Comparison of ENCODE assay signal across 8 mouse cellular contexts in genomic region chr8:69919010-69919409, GRCm38 (mm10). TPM values are rescaled to one million over a fixed set of nuclear protein-coding genes. Genes with fewer than 3 reads are reported as not detected.
DNase-seq lines count a peak whose midpoint lies in the region; ATAC-seq and TF ChIP-seq lines count a peak whose summit lies in the region.

No protein-coding gene starts in this region.

- H3K27ac ChIP-seq in embryonic facial prominence, embryonic 14.5 days (replicated peaks; ENCODE audit: low read depth, low read length) = no peak overlapping the region
- H3K27ac ChIP-seq in heart, embryonic 11.5 days (ENCODE audit: low read depth, low read length) = peak overlapping the region; percentile 66; the same call in 1 of the 2 replicates
- peak overlapping the region; percentile 47; the same call in 1 of the 2 replicates for H3K27ac ChIP-seq in kidney, embryonic 14.5 days (ENCODE audit: low read depth, low read length)
- peak overlapping the region; percentile 51 for H3K27ac ChIP-seq in limb, embryonic 15.5 days
- H3K27ac ChIP-seq in midbrain, postnatal 0 days (ENCODE audit: low read depth, low read length) = 0 out of 2 replicates have a peak overlapping the region, but pooled peaks have one; percentile 18

- ATAC-seq in embryonic facial prominence, embryonic 14.5 days (ENCODE audit: low read depth) = peak; percentile 49
- peak; percentile 27; the same call in 1 of the 2 replicates for ATAC-seq in heart, embryonic 11.5 days (replicated peaks; ENCODE audit: insufficient number of reproducible peaks, low FRiP score, low TSS enrichment)
- ATAC-seq in kidney, embryonic 14.5 days (ENCODE audit: low FRiP score, low TSS enrichment) = peak; percentile 71
- no peak for ATAC-seq in limb, embryonic 15.5 days (ENCODE audit: insufficient number of reproducible peaks, low FRiP score, low TSS enrichment, low read depth)
- peak; percentile 44 for ATAC-seq in midbrain, postnatal 0 days (ENCODE audit: low FRiP score)

- H3K4me1 ChIP-seq in embryonic facial prominence, embryonic 14.5 days (ENCODE audit: control insufficient read depth, insufficient read depth, low read length) = peaks cover 13% of the 10 kb centered on the region
- H3K4me1 ChIP-seq in heart, embryonic 11.5 days (ENCODE audit: control insufficient read depth, insufficient read depth, low read length) = peaks cover 49% of the 10 kb centered on the region
- peaks cover 12% of the 10 kb centered on the region; the same call in 1 of the 2 replicates for H3K4me1 ChIP-seq in kidney, embryonic 14.5 days (ENCODE audit: control insufficient read depth, insufficient read depth, low read length)
- H3K4me1 ChIP-seq in limb, embryonic 15.5 days = peaks cover 23% of the 10 kb centered on the region
- peaks cover 8% of the 10 kb centered on the region; the same call in 1 of the 2 replicates for H3K4me1 ChIP-seq in midbrain, postnatal 0 days (ENCODE audit: insufficient read depth, low read length)

- H3K36me3 ChIP-seq in embryonic facial prominence, embryonic 14.5 days (ENCODE audit: control insufficient read depth, insufficient read depth, low read length) = peaks cover 38% of the 10 kb centered on the region
- H3K36me3 ChIP-seq in heart, embryonic 11.5 days (ENCODE audit: control insufficient read depth, insufficient read depth, low read length) = peaks cover 11% of the 10 kb centered on the region
- H3K36me3 ChIP-seq in kidney, embryonic 14.5 days (ENCODE audit: control insufficient read depth, insufficient read depth, low read length) = peaks cover 45% of the 10 kb centered on the region
- peaks cover 40% of the 10 kb centered on the region for H3K36me3 ChIP-seq in limb, embryonic 15.5 days
- H3K36me3 ChIP-seq in midbrain, postnatal 0 days (ENCODE audit: insufficient read depth, low read length) = peaks cover 11% of the 10 kb centered on the region; the same call in 1 of the 2 replicates

- no peak overlapping the region for H3K4me3 ChIP-seq in embryonic facial prominence, embryonic 14.5 days (ENCODE audit: low read depth, low read length)
- no peak overlapping the region for H3K4me3 ChIP-seq in heart, embryonic 11.5 days (ENCODE audit: low read depth, low read length)
- no peak overlapping the region for H3K4me3 ChIP-seq in kidney, embryonic 14.5 days (ENCODE audit: low read length)
- H3K4me3 ChIP-seq in limb, embryonic 15.5 days = no peak overlapping the region
- H3K4me3 ChIP-seq in midbrain, postnatal 0 days (ENCODE audit: low read depth, low read length) = no peak overlapping the region

- no peak overlapping the region for H3K4me2 ChIP-seq in embryonic facial prominence, embryonic 14.5 days (ENCODE audit: low read depth, low read length)
- H3K4me2 ChIP-seq in heart, embryonic 11.5 days = no peak overlapping the region
- H3K4me2 ChIP-seq in kidney, embryonic 14.5 days (replicated peaks; ENCODE audit: low read depth, low read length) = no peak overlapping the region
- H3K4me2 ChIP-seq in limb, embryonic 15.5 days = no peak overlapping the region
- H3K4me2 ChIP-seq in midbrain, postnatal 0 days (ENCODE audit: low read depth, low read length, poor library complexity, severe bottlenecking) = no peak overlapping the region

- peak; percentile 96 for TF ChIP-seq CTCF in midbrain, postnatal 0 days (IDR thresholded peaks at IDR 0.05)

- no peak overlapping the region for H3K9ac ChIP-seq in embryonic facial prominence, embryonic 14.5 days (ENCODE audit: low read depth, low read length)
- no peak overlapping the region for H3K9ac ChIP-seq in heart, embryonic 11.5 days (ENCODE audit: low read depth, low read length)
- H3K9ac ChIP-seq in kidney, embryonic 14.5 days (ENCODE audit: low read depth, low read length) = no peak overlapping the region
- no peak overlapping the region for H3K9ac ChIP-seq in limb, embryonic 15.5 days
- H3K9ac ChIP-seq in midbrain, postnatal 0 days (replicated peaks; ENCODE audit: low read length, poor library complexity, severe bottlenecking) = no peak overlapping the region

- H3K9me3 ChIP-seq in embryonic facial prominence, embryonic 14.5 days (ENCODE audit: control insufficient read depth, low read length) = no peaks in the 10 kb centered on the region
- H3K9me3 ChIP-seq in heart, embryonic 11.5 days (replicated peaks; ENCODE audit: control insufficient read depth, low read length) = no peaks in the 10 kb centered on the region
- H3K9me3 ChIP-seq in kidney, embryonic 14.5 days (ENCODE audit: control insufficient read depth, low read length) = no peaks in the 10 kb centered on the region
- no peaks in the 10 kb centered on the region for H3K9me3 ChIP-seq in limb, embryonic 15.5 days
- H3K9me3 ChIP-seq in midbrain, postnatal 0 days (ENCODE audit: low read length) = no peaks in the 10 kb centered on the region

- WGBS in embryonic facial prominence, embryonic 14.5 days = 68% methylated on average over 1 of the region's 1 CpGs
- 75% methylated on average over 1 of the region's 1 CpGs for WGBS in heart, embryonic 11.5 days (ENCODE audit: insufficient replicate concordance)
- WGBS in kidney, embryonic 14.5 days = 64% methylated on average over 1 of the region's 1 CpGs
- WGBS in limb, embryonic 15.5 days = 55% methylated on average over 1 of the region's 1 CpGs
- WGBS in midbrain, postnatal 0 days = 58% methylated on average over 1 of the region's 1 CpGs

- no peaks in the 10 kb centered on the region for H3K27me3 ChIP-seq in embryonic facial prominence, embryonic 14.5 days (replicated peaks; ENCODE audit: control insufficient read depth, insufficient read depth, low read length)
- no peaks in the 10 kb centered on the region for H3K27me3 ChIP-seq in heart, embryonic 11.5 days (ENCODE audit: control insufficient read depth, insufficient read depth, low read length)
- H3K27me3 ChIP-seq in kidney, embryonic 14.5 days (ENCODE audit: control insufficient read depth, insufficient read depth, low read length) = no peaks in the 10 kb centered on the region
- H3K27me3 ChIP-seq in limb, embryonic 15.5 days = no peaks in the 10 kb centered on the region
- no peaks in the 10 kb centered on the region for H3K27me3 ChIP-seq in midbrain, postnatal 0 days (ENCODE audit: insufficient read depth, low read length)

- peak; percentile 85 to 86 for DNase-seq in B cell, adult 2 months
- peak; percentile 65 to 79 for DNase-seq in adrenal gland, postnatal 36 days
- peak; percentile 88 for DNase-seq in embryonic facial prominence, embryonic 14.5 days (ENCODE audit: low spot score)
- peak; percentile 89 for DNase-seq in midbrain, postnatal 0 days (ENCODE audit: low spot score)
- DNase-seq in spleen, postnatal 10 days (ENCODE audit: low spot score in 2 of 2) = peak; percentile 72 to 81

RNA-seq across cellular contexts. Expression of gene Yjefn3, which starts 16.5 kb away (rescaled TPM):
- 1 to 10 TPM; 1.9 to 2.7 TPM for total RNA-seq in adrenal gland, postnatal 36 days (2021)
- 3.6 and 3.8 TPM in 2 replicates for polyA plus RNA-seq in embryonic facial prominence, embryonic 14.5 days (2014; fragmentation: Nextera tagmentation; extraction: Ambion mirVana)
- 5.5 and 7.0 TPM in 2 replicates for polyA plus RNA-seq in heart, embryonic 11.5 days (2014; fragmentation: Nextera tagmentation; extraction: Ambion mirVana)
- 1.7 and 3.3 TPM in 2 replicates for polyA plus RNA-seq in kidney, embryonic 14.5 days (2014; fragmentation: Nextera tagmentation; extraction: Ambion mirVana)
- 3.7 and 6.4 TPM in 2 replicates for polyA plus RNA-seq in limb, embryonic 15.5 days (2015; fragmentation: Nextera tagmentation; extraction: Ambion mirVana)
- 7.6 and 8.0 TPM in 2 replicates for total RNA-seq in midbrain, postnatal 0 days (2014; rRNA removed)
- polyA plus RNA-seq in midbrain, postnatal 0 days (2015; fragmentation: Nextera tagmentation; extraction: Ambion mirVana) = 13.4 and 15.4 TPM in 2 replicates

RNA-seq across cellular contexts. Expression of gene Ndufa13, which starts 16.7 kb away (rescaled TPM):
- 100 to 1,000 TPM; 166 to 176 TPM for total RNA-seq in adrenal gland, postnatal 36 days (2021)
- 185 and 201 TPM in 2 replicates for polyA plus RNA-seq in embryonic facial prominence, embryonic 14.5 days (2014; fragmentation: Nextera tagmentation; extraction: Ambion mirVana)
- polyA plus RNA-seq in heart, embryonic 11.5 days (2014; fragmentation: Nextera tagmentation; extraction: Ambion mirVana) = 270 and 275 TPM in 2 replicates
- 192 and 272 TPM in 2 replicates for polyA plus RNA-seq in kidney, embryonic 14.5 days (2014; fragmentation: Nextera tagmentation; extraction: Ambion mirVana)
- polyA plus RNA-seq in limb, embryonic 15.5 days (2015; fragmentation: Nextera tagmentation; extraction: Ambion mirVana) = 168 and 176 TPM in 2 replicates
- total RNA-seq in midbrain, postnatal 0 days (2014; rRNA removed) = 55.6 and 86.8 TPM in 2 replicates
- polyA plus RNA-seq in midbrain, postnatal 0 days (2015; fragmentation: Nextera tagmentation; extraction: Ambion mirVana) = 239 and 243 TPM in 2 replicates

RNA-seq across cellular contexts. Expression of gene Tssk6, which starts 17.0 kb away (rescaled TPM):
- under 1 TPM; 0.53 to 0.56 TPM for total RNA-seq in adrenal gland, postnatal 36 days (2021)
- 2.5 and 3.1 TPM in 2 replicates for polyA plus RNA-seq in embryonic facial prominence, embryonic 14.5 days (2014; fragmentation: Nextera tagmentation; extraction: Ambion mirVana)
- 1.6 and 1.8 TPM in 2 replicates for polyA plus RNA-seq in heart, embryonic 11.5 days (2014; fragmentation: Nextera tagmentation; extraction: Ambion mirVana)
- polyA plus RNA-seq in kidney, embryonic 14.5 days (2014; fragmentation: Nextera tagmentation; extraction: Ambion mirVana) = 2.7 and 5.1 TPM in 2 replicates
- 3.2 and 4.2 TPM in 2 replicates for polyA plus RNA-seq in limb, embryonic 15.5 days (2015; fragmentation: Nextera tagmentation; extraction: Ambion mirVana)
- total RNA-seq in midbrain, postnatal 0 days (2014; rRNA removed) = not detected in 2 replicates
- polyA plus RNA-seq in midbrain, postnatal 0 days (2015; fragmentation: Nextera tagmentation; extraction: Ambion mirVana) = 4.4 and 4.6 TPM in 2 replicates

RNA-seq across cellular contexts. Expression of gene Cilp2, which starts 31.5 kb away (rescaled TPM):
- total RNA-seq in adrenal gland, postnatal 36 days (2021) = under 1 TPM in 1 of 2 experiments, not detected in 1; 0.10 TPM
- 1.1 and 1.3 TPM in 2 replicates for polyA plus RNA-seq in embryonic facial prominence, embryonic 14.5 days (2014; fragmentation: Nextera tagmentation; extraction: Ambion mirVana)
- polyA plus RNA-seq in heart, embryonic 11.5 days (2014; fragmentation: Nextera tagmentation; extraction: Ambion mirVana) = 0.21 and 0.49 TPM in 2 replicates
- 0.58 and 0.77 TPM in 2 replicates for polyA plus RNA-seq in kidney, embryonic 14.5 days (2014; fragmentation: Nextera tagmentation; extraction: Ambion mirVana)
- polyA plus RNA-seq in limb, embryonic 15.5 days (2015; fragmentation: Nextera tagmentation; extraction: Ambion mirVana) = 2.9 and 3.7 TPM in 2 replicates
- total RNA-seq in midbrain, postnatal 0 days (2014; rRNA removed) = 12.0 and 14.9 TPM in 2 replicates
- polyA plus RNA-seq in midbrain, postnatal 0 days (2015; fragmentation: Nextera tagmentation; extraction: Ambion mirVana) = 7.5 and 8.0 TPM in 2 replicates
